Mouse (Mus musculus): Measurements from ENCODE around the gene Dock2. TPM values are rescaled to one million over a fixed set of nuclear protein-coding genes. Genes with fewer than 3 reads are reported as not detected.

The Dock2 gene
- polyA plus RNA-seq, 1 experiment from 2014 or later = 0.59 TPM

DNA sequence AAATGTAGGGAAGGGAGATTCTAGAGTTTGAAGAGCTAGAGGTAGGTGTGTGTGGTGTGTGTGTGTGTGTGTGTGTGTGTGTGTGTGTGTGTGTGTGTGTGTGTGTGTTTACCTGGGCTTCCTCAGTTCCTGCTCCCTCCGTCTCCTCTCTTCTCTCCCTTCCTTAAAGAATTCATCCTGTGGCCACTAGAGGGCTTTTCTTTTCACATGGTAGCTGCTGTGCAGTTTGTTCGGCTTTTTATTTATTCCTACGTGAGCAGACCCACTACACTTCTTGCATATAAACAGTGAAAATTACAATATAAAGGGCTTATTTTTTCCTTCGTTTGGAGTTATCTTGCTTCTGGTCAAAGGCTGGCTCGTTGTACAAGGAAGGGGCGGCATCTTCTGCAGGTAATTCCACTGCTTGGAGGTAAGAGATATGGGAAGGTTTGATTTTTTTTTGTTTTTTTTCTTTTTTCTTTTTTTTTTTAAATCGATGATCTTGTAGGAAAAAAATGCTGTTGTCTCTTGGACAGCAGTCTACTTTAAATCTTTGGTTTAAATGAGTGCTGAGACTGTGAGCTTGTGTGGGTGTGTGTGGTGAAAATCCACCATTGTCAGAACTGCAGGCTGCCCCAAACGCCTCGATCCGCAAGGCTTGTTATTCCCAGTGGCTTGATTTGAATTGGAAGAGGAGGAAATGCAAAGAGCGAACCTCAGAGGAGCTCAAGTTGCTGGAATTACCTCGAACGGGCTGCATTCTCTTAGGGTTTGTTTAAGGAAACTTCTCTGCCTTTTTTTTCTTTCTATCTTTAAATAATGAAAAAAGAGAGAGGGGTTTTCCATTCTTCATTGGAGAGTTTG lies 468.9 kb downstream of the Dock2 start, which contains the start of gene Fam196b:
TSS of gene Fam196b (plus strand) at position 289 of the 846 bp plus-strand sequence.
- Histone ChIP-seq H3K4me3 (peak within 1 kb of the TSS; percentile 52), H3K36me3 (replicated peaks) (no peaks in the 10 kb centered on the region), H3K27me3 (replicated peaks; ENCODE audit: low read depth, poor library complexity, severe bottlenecking) (peaks cover 16% of the 10 kb centered on the region), H3K9me3 (no peaks in the 10 kb centered on the region), H3K27ac (replicated peaks) (no peak within 1 kb of the TSS), H3K4me1 (peaks cover 7% of the 10 kb centered on the region)
- DNase-seq (ENCODE audit: low spot score) = peak; percentile 27
- 2% methylated on average over 13 of the region's 13 CpGs for WGBS

DNA sequence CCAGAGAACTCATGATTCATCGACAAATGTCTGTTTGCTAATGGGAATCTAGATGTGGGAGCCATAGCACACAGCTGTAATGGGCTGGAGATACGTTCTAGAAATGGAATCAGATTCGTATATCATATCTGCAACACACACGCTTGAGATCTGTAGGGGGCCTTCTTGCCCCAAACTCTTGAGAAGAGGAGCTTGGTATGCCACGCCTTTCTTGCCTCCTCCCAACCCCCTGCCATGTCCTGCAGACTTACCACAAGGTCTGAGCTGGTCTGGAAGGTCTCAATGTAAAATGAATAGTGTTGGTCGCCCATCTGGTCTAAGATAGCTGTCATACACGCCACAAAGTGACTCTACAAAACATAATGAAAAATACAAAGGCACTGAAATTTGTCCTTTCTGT lies 471.5 kb downstream of the Dock2 start:
- 0 out of 2 replicates have a peak, but pooled peaks cover 3% of the 10 kb centered on the region for H3K4me1 ChIP-seq
- peaks cover 15% of the 10 kb centered on the region for H3K27me3 ChIP-seq (replicated peaks; ENCODE audit: low read depth, poor library complexity, severe bottlenecking)
- H3K27ac ChIP-seq (replicated peaks) = no peak overlapping the region
- H3K4me3 ChIP-seq = no peak overlapping the region
- H3K36me3 ChIP-seq (replicated peaks) = no peaks in the 10 kb centered on the region
- DNase-seq (ENCODE audit: low spot score) = no peak
- H3K9me3 ChIP-seq = no peaks in the 10 kb centered on the region
- WGBS = 83% methylated on average over 7 of the region's 7 CpGs

DNA sequence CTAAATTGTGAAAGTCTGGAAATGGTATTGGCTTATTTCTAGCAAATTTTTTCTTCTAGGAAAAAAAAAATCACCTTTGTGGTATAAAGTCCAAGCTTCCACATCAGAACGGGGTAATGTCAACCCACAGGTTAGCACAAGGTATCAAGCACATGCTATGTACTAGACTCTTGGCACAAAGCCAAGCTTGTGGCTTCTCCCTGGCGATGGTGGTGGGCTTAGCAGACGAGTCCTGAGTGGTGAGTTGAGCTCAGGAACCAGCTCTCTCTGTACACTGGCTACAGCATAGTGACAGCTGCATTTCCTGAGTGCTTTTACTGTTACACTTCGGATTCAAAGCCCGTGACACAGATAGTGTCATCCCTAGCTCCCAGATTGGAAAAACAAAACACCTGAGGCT lies 472.0 kb downstream of the Dock2 start:
- DNase-seq (ENCODE audit: low spot score) = no peak
- no peaks in the 10 kb centered on the region for H3K9me3 ChIP-seq
- H3K36me3 ChIP-seq (replicated peaks) = no peaks in the 10 kb centered on the region
- 80% methylated on average over 5 of the region's 5 CpGs for WGBS
- H3K4me3 ChIP-seq = no peak overlapping the region
- H3K27me3 ChIP-seq (replicated peaks; ENCODE audit: low read depth, poor library complexity, severe bottlenecking) = peaks cover 10% of the 10 kb centered on the region
- H3K4me1 ChIP-seq = 0 out of 2 replicates have a peak, but pooled peaks cover 3% of the 10 kb centered on the region
- H3K27ac ChIP-seq (replicated peaks) = no peak overlapping the region

DNA sequence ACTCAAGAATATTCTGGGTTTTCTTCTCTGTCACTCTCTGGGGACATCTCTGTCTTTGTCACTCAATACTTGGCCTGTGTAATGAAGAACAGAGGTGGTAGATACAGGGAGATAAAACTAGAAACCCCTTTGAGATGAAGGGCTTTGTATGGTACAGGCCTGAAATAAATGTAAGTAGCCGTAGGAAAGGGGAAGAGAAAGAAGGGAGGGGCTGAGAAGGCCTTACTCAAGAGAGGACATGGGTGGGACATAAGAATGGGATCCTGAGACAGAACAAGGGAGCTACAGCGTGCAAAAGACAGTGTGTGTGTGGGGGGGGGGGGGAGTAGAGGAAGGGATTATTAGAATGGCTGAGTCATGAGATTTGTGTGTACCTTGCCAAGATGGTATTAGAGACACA lies 474.3 kb downstream of the Dock2 start:
- Histone ChIP-seq H3K27me3 (replicated peaks; ENCODE audit: low read depth, poor library complexity, severe bottlenecking) (no peaks in the 10 kb centered on the region), H3K9me3 (no peaks in the 10 kb centered on the region), H3K27ac (replicated peaks) (no peak overlapping the region), H3K36me3 (replicated peaks) (no peaks in the 10 kb centered on the region), H3K4me3 (no peak overlapping the region), H3K4me1 (no peaks in the 10 kb centered on the region)
- no peak for DNase-seq (ENCODE audit: low spot score)
- 72% methylated on average over 2 of the region's 2 CpGs for WGBS

DNA sequence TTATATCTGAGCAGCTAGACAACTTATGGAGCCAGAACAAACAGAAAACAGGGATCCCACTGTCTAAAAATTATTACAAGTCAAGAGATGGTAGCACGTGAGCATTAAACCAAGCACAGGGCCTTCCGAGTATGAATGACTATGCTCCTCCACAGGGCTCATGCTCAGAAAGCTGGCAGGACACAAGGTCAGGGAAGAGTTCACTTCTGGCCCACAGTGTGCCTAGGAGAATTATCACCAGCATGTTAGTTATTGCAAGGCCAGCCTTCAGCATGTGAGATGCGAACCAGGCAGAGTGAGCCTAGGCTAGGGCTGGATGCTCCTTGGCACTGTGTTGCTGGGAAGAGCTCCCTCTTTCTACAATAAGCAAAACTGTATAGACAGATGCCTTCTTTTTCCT lies 475.0 kb downstream of the Dock2 start:
- Histone ChIP-seq H3K9me3 (no peaks in the 10 kb centered on the region), H3K27me3 (replicated peaks; ENCODE audit: low read depth, poor library complexity, severe bottlenecking) (no peaks in the 10 kb centered on the region), H3K4me1 (no peaks in the 10 kb centered on the region), H3K36me3 (replicated peaks) (no peaks in the 10 kb centered on the region), H3K27ac (replicated peaks) (no peak overlapping the region), H3K4me3 (no peak overlapping the region)
- no peak for DNase-seq (ENCODE audit: low spot score)
- WGBS = 91% methylated on average over 3 of the region's 3 CpGs

DNA sequence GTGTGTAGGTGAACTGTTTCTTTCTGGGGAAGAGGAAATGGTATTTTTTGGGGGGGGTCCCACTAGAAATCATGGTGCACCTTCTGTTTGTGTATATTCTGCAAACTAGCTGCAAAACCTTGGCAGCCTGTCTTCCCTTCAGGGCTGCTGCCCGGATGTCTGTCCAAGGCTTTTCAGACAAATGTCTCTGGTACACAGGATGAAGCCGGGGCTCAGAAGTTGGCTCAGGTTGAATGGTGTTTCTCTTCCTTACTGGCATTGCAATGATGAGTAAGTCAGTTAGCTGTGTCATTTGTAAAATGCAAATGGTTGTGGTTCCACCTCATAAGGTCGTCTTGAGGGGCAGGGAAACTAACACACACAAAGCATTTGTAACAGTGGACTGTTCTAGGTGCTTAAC lies 477.5 kb downstream of the Dock2 start:
- no peak overlapping the region for H3K4me3 ChIP-seq
- no peaks in the 10 kb centered on the region for H3K9me3 ChIP-seq
- no peak overlapping the region for H3K27ac ChIP-seq (replicated peaks)
- 86% methylated on average over 3 of the region's 3 CpGs for WGBS
- H3K27me3 ChIP-seq (replicated peaks; ENCODE audit: low read depth, poor library complexity, severe bottlenecking) = no peaks in the 10 kb centered on the region
- no peaks in the 10 kb centered on the region for H3K4me1 ChIP-seq
- no peak for DNase-seq (ENCODE audit: low spot score)
- H3K36me3 ChIP-seq (replicated peaks) = no peaks in the 10 kb centered on the region

DNA sequence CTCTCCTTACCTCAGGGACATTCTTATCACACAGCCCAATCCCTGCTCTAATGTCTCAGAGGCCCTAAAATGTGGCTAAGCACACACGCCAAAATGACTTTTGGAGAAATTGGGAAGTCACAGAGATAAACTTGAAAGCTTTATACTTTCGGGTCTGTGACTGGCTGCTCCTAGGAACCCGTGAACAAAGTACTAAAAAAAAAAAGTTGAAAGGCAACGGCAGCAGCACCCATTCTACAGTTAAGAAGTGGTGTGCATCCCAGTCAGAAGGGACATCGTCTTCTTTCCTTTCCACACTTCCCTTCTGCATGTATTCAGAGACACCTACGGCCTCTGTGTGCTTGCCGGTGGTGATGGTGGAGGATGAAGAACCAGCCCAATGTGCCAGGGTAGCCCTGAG lies 483.6 kb downstream of the Dock2 start:
- no peak for DNase-seq (ENCODE audit: low spot score)
- no peak overlapping the region for H3K4me3 ChIP-seq
- no peaks in the 10 kb centered on the region for H3K27me3 ChIP-seq (replicated peaks; ENCODE audit: low read depth, poor library complexity, severe bottlenecking)

DNA sequence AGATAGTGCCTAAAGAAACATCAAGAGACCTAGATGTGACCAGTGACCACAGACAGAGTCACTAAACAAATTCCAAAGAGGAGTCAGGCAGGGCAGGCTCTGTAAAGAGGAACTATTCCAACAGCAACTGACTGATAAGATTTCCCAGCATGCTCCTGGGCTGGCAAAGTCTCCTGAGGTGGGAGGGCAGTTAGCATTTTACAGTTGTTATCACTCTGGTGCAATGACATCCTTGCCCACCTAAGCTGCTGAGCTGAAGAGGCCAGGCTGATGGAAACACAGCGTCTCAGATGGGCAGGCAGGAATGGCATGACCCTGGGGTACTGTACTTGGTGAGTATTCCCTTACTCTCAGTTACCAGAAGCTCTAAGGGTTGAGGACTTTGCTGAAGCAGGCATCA lies 484.1 kb downstream of the Dock2 start:
- Histone ChIP-seq H3K4me1 (peaks cover 4% of the 10 kb centered on the region; the same call in 1 of the 2 replicates), H3K9me3 (no peaks in the 10 kb centered on the region), H3K27me3 (replicated peaks; ENCODE audit: low read depth, poor library complexity, severe bottlenecking) (no peaks in the 10 kb centered on the region), H3K27ac (replicated peaks) (no peak overlapping the region), H3K36me3 (replicated peaks) (no peaks in the 10 kb centered on the region), H3K4me3 (no peak overlapping the region)
- no peak for DNase-seq (ENCODE audit: low spot score)
- WGBS = 88% methylated on average over 1 of the region's 1 CpGs

More for the DNA sequence above, 483.6 kb downstream of the Dock2 start:
- Histone ChIP-seq H3K36me3 (replicated peaks) (no peaks in the 10 kb centered on the region), H3K4me1 (peaks cover 4% of the 10 kb centered on the region; the same call in 1 of the 2 replicates), H3K9me3 (no peaks in the 10 kb centered on the region), H3K27ac (replicated peaks) (no peak overlapping the region)
- WGBS = 94% methylated on average over 7 of the region's 7 CpGs

DNA sequence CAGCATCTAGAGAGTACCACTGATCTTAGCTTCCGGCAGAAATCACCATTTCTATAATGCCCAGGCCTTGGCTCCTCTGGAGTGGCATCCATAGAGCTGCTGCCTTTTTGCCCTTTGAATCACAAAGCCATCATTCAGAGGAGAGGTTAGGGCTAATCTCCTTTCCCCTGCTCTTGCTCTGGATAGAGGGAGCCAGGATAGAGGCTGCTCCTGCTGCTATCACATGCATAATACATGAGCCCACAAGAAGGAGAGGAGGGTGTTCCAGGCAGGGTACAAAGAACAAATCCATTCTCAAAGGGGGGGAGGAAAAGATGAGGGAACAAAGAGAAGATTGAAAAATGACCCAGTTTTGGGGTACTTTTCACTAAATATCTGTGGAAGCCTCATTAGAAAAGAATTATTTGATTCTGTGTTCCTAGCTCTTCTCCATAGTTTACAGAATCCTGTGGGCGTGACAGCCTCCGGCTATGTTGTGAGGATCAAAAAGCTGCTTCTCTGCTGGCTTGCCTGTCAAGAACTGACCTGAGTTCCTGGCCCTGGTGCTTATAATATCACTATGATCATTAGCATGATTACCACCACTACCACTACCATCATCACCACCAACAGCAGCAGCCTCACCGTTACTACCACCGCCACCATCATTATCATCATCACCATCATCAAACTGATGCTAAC lies 485.9 kb downstream of the Dock2 start:
- no peak for DNase-seq (ENCODE audit: low spot score)
- H3K4me1 ChIP-seq = peaks cover 4% of the 10 kb centered on the region; the same call in 1 of the 2 replicates
- no peaks in the 10 kb centered on the region for H3K36me3 ChIP-seq (replicated peaks)
- H3K27ac ChIP-seq (replicated peaks) = no peak overlapping the region; the same call in 1 of the 2 replicates
- H3K9me3 ChIP-seq = no peaks in the 10 kb centered on the region
- H3K27me3 ChIP-seq (replicated peaks; ENCODE audit: low read depth, poor library complexity, severe bottlenecking) = no peaks in the 10 kb centered on the region
- no peak overlapping the region for H3K4me3 ChIP-seq
- WGBS = 65% methylated on average over 5 of the region's 5 CpGs

DNA sequence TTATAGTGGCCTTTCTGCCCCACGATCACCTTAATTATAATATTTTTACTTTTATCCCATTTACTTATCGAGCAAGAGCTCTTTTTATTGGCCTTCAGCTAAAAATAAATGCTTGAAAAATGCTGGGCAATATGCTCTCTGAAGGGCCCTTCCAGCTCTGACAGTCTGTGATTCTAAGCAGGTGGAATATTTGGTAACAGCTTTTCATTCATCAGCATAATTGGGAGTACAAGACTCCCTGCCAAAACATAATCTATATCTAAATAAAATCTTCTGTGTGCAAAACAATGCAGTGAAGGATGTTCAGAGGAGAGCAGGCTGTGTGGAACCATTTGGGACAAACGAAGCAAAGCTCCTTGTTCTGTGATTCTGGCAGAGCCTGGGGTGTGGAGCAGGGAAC lies 492.4 kb downstream of the Dock2 start:
- WGBS = 66% methylated on average over 3 of the region's 3 CpGs
- H3K27me3 ChIP-seq (replicated peaks; ENCODE audit: low read depth, poor library complexity, severe bottlenecking) = 0 out of 2 replicates have a peak, but pooled peaks cover 11% of the 10 kb centered on the region
- DNase-seq (ENCODE audit: low spot score) = no peak
- no peak overlapping the region for H3K4me3 ChIP-seq
- no peak overlapping the region for H3K27ac ChIP-seq (replicated peaks)
- H3K4me1 ChIP-seq = peaks cover 8% of the 10 kb centered on the region
- H3K36me3 ChIP-seq (replicated peaks) = no peaks in the 10 kb centered on the region
- H3K9me3 ChIP-seq = no peaks in the 10 kb centered on the region

DNA sequence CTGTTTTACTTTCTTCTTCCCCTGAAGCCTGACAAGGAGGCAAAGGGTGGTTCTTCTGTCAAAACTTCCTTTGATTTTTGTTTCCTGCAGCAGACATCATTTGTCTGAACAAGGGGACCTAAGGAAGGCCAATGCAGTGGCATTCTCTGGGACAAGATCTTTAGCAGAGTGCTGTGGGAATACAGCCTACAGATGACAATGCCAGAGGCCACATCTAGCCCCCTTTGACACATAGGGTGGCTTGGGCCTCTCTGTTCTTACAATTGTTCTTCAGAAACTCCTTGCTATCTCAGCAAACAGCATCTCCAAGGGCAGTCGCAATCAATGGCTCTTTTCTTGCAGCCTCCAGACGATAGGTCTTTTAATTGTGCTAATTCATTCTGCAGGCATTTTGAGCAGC lies 493.0 kb downstream of the Dock2 start:
- Histone ChIP-seq H3K27me3 (replicated peaks; ENCODE audit: low read depth, poor library complexity, severe bottlenecking) (peaks cover 16% of the 10 kb centered on the region), H3K4me3 (no peak overlapping the region), H3K4me1 (peaks cover 8% of the 10 kb centered on the region), H3K27ac (replicated peaks) (no peak overlapping the region), H3K9me3 (no peaks in the 10 kb centered on the region), H3K36me3 (replicated peaks) (no peaks in the 10 kb centered on the region)
- 22% methylated on average over 2 of the region's 2 CpGs for WGBS
- no peak for DNase-seq (ENCODE audit: low spot score)

DNA sequence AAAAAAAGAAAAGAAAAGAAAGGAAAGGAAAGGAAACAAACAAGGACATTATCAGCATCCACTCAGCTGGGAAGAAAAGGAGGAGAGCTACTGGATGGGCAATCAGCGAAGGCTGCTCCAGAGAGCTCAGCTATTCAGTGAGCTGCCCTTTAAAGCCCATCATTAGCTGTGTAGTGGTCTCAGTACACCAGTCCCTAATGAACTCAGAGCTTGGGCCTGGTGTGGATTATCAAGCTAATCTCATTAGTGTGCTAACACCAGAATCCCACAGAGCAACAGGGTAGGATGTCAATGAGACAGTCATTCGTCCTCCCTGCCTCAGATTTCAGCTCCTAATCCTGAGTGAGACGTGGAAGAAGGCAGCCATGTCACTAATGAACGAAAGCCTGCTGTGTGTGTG lies 493.4 kb downstream of the Dock2 start:
- WGBS = 26% methylated on average over 4 of the region's 4 CpGs
- Histone ChIP-seq H3K4me1 (peaks cover 8% of the 10 kb centered on the region), H3K36me3 (replicated peaks) (no peaks in the 10 kb centered on the region), H3K4me3 (no peak overlapping the region), H3K27ac (replicated peaks) (no peak overlapping the region), H3K9me3 (no peaks in the 10 kb centered on the region), H3K27me3 (replicated peaks; ENCODE audit: low read depth, poor library complexity, severe bottlenecking) (peaks cover 19% of the 10 kb centered on the region)
- no peak for DNase-seq (ENCODE audit: low spot score)
